Mouse (Mus musculus): ENCODE data around the gene Cyb561d2.

- TF ChIP-seq CTCF (IDR thresholded peaks at IDR 0.05; ENCODE audit: extremely low read depth, insufficient read depth, low read length) = no peak
- TF ChIP-seq POLR2A (IDR thresholded peaks at IDR 0.05; ENCODE audit: extremely low read depth, insufficient read depth, low read length) = no peak
Measured at GRCm38 (mm10) chr9:107541005-107541404, 988 bp downstream of the Cyb561d2 start.

Measured in cortical plate, adult 2 months (tissue).